Mouse (Mus musculus): ENCODE measurements around the gene Tekt3. TPM values are rescaled to one million over a fixed set of nuclear protein-coding genes. Genes with fewer than 3 reads are reported as not detected.

The Tekt3 gene
- polyA plus RNA-seq, 2 experiments: 0.06 to 0.30 TPM

- WGBS: 83% methylated on average over 6 of the region's 6 CpGs
- no peak overlapping the region for H3K4me3 ChIP-seq (replicated peaks; ENCODE audit: low read length)
- H3K4me2 ChIP-seq (replicated peaks; ENCODE audit: low read depth, low read length, severe bottlenecking): no peak overlapping the region
- no peaks in the 10 kb centered on the region for H3K36me3 ChIP-seq (ENCODE audit: control insufficient read depth, insufficient read depth, low read length)
- no peak for TF ChIP-seq POLR2A (IDR thresholded peaks at IDR 0.05; ENCODE audit: borderline replicate concordance, extremely low read depth, insufficient read depth, insufficient read length)
- DNase-seq (ENCODE audit: low spot score) (no peak), ATAC-seq (ENCODE audit: low FRiP score, low read depth) (no peak)
- H3K4me1 ChIP-seq (ENCODE audit: control insufficient read depth, insufficient read depth, low read length): 0 out of 2 replicates have a peak, but pooled peaks cover 7% of the 10 kb centered on the region
- H3K27me3 ChIP-seq (ENCODE audit: control insufficient read depth, insufficient read depth, low read length): no peaks in the 10 kb centered on the region
- H3K27ac ChIP-seq (replicated peaks; ENCODE audit: low read depth, low read length): no peak overlapping the region
- H3K9me3 ChIP-seq (ENCODE audit: control insufficient read depth, low read length): peaks cover 7% of the 10 kb centered on the region
- no peak overlapping the region for H3K9ac ChIP-seq (ENCODE audit: low read depth, low read length, severe bottlenecking)
These were observed 27.2 kb downstream of the Tekt3 start for GRCm38 (mm10) chr11:63088672-63089071.

- Histone ChIP-seq H3K9me3 (ENCODE audit: control insufficient read depth, low read length) (no peaks in the 10 kb centered on the region), H3K27ac (replicated peaks; ENCODE audit: low read depth, low read length) (no peak overlapping the region; the same call in none of the 2 replicates), H3K36me3 (ENCODE audit: control insufficient read depth, insufficient read depth, low read length) (no peaks in the 10 kb centered on the region), H3K4me3 (replicated peaks; ENCODE audit: low read length) (no peak overlapping the region), H3K9ac (ENCODE audit: low read depth, low read length, severe bottlenecking) (no peak overlapping the region), H3K4me2 (replicated peaks; ENCODE audit: low read depth, low read length, severe bottlenecking) (0 out of 2 replicates have a peak overlapping the region, but pooled peaks have one; percentile 15), H3K27me3 (ENCODE audit: control insufficient read depth, insufficient read depth, low read length) (no peaks in the 10 kb centered on the region), H3K4me1 (ENCODE audit: control insufficient read depth, insufficient read depth, low read length) (0 out of 2 replicates have a peak, but pooled peaks cover 7% of the 10 kb centered on the region)
- TF ChIP-seq POLR2A (IDR thresholded peaks at IDR 0.05; ENCODE audit: borderline replicate concordance, extremely low read depth, insufficient read depth, insufficient read length): no peak
- ATAC-seq (ENCODE audit: low FRiP score, low read depth) (no peak), DNase-seq (ENCODE audit: low spot score) (peak; percentile 11)
- 33% methylated on average over 4 of the region's 4 CpGs for WGBS
These were observed 28.8 kb downstream of the Tekt3 start for GRCm38 (mm10) chr11:63090210-63090609.

GRCm38 (mm10) chr11:63090986-63091385, 29.5 kb downstream of the Tekt3 start:
- Histone ChIP-seq H3K4me3 (replicated peaks; ENCODE audit: low read length) (no peak overlapping the region), H3K4me2 (replicated peaks; ENCODE audit: low read depth, low read length, severe bottlenecking) (no peak overlapping the region), H3K9ac (ENCODE audit: low read depth, low read length, severe bottlenecking) (no peak overlapping the region), H3K4me1 (ENCODE audit: control insufficient read depth, insufficient read depth, low read length) (0 out of 2 replicates have a peak, but pooled peaks cover 7% of the 10 kb centered on the region), H3K27ac (replicated peaks; ENCODE audit: low read depth, low read length) (no peak overlapping the region; the same call in 1 of the 2 replicates), H3K9me3 (ENCODE audit: control insufficient read depth, low read length) (no peaks in the 10 kb centered on the region), H3K36me3 (ENCODE audit: control insufficient read depth, insufficient read depth, low read length) (no peaks in the 10 kb centered on the region), H3K27me3 (ENCODE audit: control insufficient read depth, insufficient read depth, low read length) (no peaks in the 10 kb centered on the region)
- TF ChIP-seq POLR2A (IDR thresholded peaks at IDR 0.05; ENCODE audit: borderline replicate concordance, extremely low read depth, insufficient read depth, insufficient read length): no peak
- ATAC-seq (ENCODE audit: low FRiP score, low read depth) (no peak), DNase-seq (ENCODE audit: low spot score) (no peak)
- WGBS: 88% methylated on average over 6 of the region's 6 CpGs

- Histone ChIP-seq H3K4me1 (ENCODE audit: control insufficient read depth, insufficient read depth, low read length) (0 out of 2 replicates have a peak, but pooled peaks cover 7% of the 10 kb centered on the region), H3K4me2 (replicated peaks; ENCODE audit: low read depth, low read length, severe bottlenecking) (no peak overlapping the region), H3K36me3 (ENCODE audit: control insufficient read depth, insufficient read depth, low read length) (no peaks in the 10 kb centered on the region), H3K4me3 (replicated peaks; ENCODE audit: low read length) (no peak overlapping the region), H3K9ac (ENCODE audit: low read depth, low read length, severe bottlenecking) (no peak overlapping the region), H3K9me3 (ENCODE audit: control insufficient read depth, low read length) (no peaks in the 10 kb centered on the region), H3K27me3 (ENCODE audit: control insufficient read depth, insufficient read depth, low read length) (no peaks in the 10 kb centered on the region), H3K27ac (replicated peaks; ENCODE audit: low read depth, low read length) (no peak overlapping the region)
- WGBS: 70% methylated on average over 5 of the region's 5 CpGs
- ATAC-seq (ENCODE audit: low FRiP score, low read depth) (no peak), DNase-seq (ENCODE audit: low spot score) (no peak)
- no peak for TF ChIP-seq POLR2A (IDR thresholded peaks at IDR 0.05; ENCODE audit: borderline replicate concordance, extremely low read depth, insufficient read depth, insufficient read length)
These were observed 30.8 kb downstream of the Tekt3 start for GRCm38 (mm10) chr11:63092271-63092670.

- TF ChIP-seq POLR2A (IDR thresholded peaks at IDR 0.05; ENCODE audit: borderline replicate concordance, extremely low read depth, insufficient read depth, insufficient read length): no peak
- Histone ChIP-seq H3K4me1 (ENCODE audit: control insufficient read depth, insufficient read depth, low read length) (0 out of 2 replicates have a peak, but pooled peaks cover 7% of the 10 kb centered on the region), H3K9me3 (ENCODE audit: control insufficient read depth, low read length) (no peaks in the 10 kb centered on the region), H3K36me3 (ENCODE audit: control insufficient read depth, insufficient read depth, low read length) (no peaks in the 10 kb centered on the region), H3K27ac (replicated peaks; ENCODE audit: low read depth, low read length) (no peak overlapping the region), H3K9ac (ENCODE audit: low read depth, low read length, severe bottlenecking) (no peak overlapping the region), H3K27me3 (ENCODE audit: control insufficient read depth, insufficient read depth, low read length) (no peaks in the 10 kb centered on the region), H3K4me2 (replicated peaks; ENCODE audit: low read depth, low read length, severe bottlenecking) (no peak overlapping the region), H3K4me3 (replicated peaks; ENCODE audit: low read length) (no peak overlapping the region)
- no peak for DNase-seq (ENCODE audit: low spot score)
- WGBS: 77% methylated on average over 5 of the region's 5 CpGs
- no peak for ATAC-seq (ENCODE audit: low FRiP score, low read depth)
These were observed 32.1 kb downstream of the Tekt3 start for GRCm38 (mm10) chr11:63093601-63094000.

Data from limb, embryonic 14.5 days (tissue).